Mouse (Mus musculus): Measurements from ENCODE around the gene Gpr37l1. TPM values are rescaled to one million over a fixed set of nuclear protein-coding genes. Genes with fewer than 3 reads are reported as not detected.
A peak's percentile ranks its signal among the peaks of the same experiment; 100 is the strongest.

Gpr37l1 gene
- not detected in 2 replicates for polyA plus RNA-seq (2015; fragmentation: Nextera tagmentation; extraction: Ambion mirVana)

DNA sequence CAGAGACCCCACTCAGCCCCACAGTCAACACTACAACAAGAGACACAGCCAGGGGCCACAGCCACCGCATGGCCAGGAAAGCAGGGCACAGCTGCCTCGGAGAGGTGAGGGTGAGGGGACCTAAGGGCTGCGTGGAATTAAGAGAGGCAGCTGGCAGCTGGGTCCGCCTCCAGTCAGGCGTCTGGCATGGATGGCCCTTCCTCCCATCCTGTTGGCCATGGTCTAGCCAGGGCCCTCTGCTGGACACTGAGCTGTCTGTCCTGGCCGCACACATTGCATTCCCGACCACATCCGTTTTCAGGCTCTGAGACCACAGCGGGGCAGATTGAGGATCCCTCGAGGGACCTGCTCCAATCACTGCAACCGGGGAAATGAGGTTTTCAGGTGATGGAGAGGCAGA is at the start of gene Gpr37l1:
Gpr37l1 (minus strand) TSS at position 247 of the 400 bp plus-strand sequence.
- no peaks in the 10 kb centered on the region for H3K36me3 ChIP-seq (ENCODE audit: control insufficient read depth, insufficient read depth)
- no peaks in the 10 kb centered on the region; the same call in 1 of the 2 replicates for H3K4me1 ChIP-seq (ENCODE audit: control insufficient read depth, low read depth, low read length)
- no peak within 1 kb of the TSS for H3K9ac ChIP-seq (ENCODE audit: low read depth, low read length)
- H3K27ac ChIP-seq (ENCODE audit: low read length), result no peak within 1 kb of the TSS
- WGBS (ENCODE audit: insufficient replicate concordance), result 55% methylated on average over 11 of the region's 11 CpGs
- no peak within 1 kb of the TSS for H3K4me2 ChIP-seq (ENCODE audit: low read depth, low read length)
- 0 out of 2 replicates have a peak, but pooled peaks cover 3% of the 10 kb centered on the region for H3K27me3 ChIP-seq (ENCODE audit: control insufficient read depth, insufficient read depth, low read depth, low read length)
- ATAC-seq (ENCODE audit: low read depth), result no peak; the same call in 1 of the 2 replicates
- no peak within 1 kb of the TSS for H3K4me3 ChIP-seq (ENCODE audit: low read depth, low read length)
- no peaks in the 10 kb centered on the region for H3K9me3 ChIP-seq (replicated peaks; ENCODE audit: control insufficient read depth, low read length)

DNA sequence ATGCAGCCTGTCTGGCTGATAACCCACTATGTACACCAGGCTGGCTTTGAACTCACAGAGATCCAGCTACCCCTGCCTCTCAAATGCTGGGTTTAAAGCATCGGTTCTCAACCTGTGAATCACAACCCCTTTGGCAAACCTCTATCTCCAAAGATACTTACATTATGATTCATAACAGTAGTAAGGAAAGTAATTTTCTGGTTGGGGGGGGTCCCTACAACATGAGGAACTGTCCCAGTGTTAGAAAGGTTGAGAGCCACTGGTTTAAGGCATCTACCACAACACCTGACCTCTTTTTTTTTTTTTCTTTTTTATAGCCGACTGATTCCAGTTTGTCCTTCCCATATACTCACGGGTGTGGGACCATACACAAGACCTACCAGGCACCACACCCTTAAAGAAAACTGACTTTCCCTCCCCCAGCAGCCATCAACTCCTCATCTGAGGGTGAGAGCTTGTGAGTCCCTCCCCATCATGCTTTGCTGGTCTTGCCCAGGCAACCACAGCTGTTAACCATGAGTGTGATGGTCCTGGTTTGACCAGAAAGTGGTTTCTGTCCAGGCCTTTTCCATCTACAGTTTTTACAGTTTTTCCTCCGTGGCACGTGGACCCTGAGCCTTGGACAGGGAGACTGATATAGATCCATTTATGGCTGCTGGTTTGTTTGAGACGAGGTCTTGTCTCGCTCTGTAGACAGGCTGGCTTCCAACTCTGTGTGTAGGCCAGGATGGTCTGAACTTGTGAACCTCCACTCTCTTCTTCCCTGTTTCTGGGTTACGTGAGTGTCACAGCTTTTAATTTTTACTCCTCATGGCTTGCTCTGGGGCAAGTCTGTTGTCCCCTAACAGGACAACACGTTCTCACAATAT is 46.5 kb upstream of the Gpr37l1 start:
- ATAC-seq (ENCODE audit: low read depth), result no peak
- Histone ChIP-seq H3K4me2 (ENCODE audit: low read depth, low read length) (no peak overlapping the region), H3K4me3 (ENCODE audit: low read depth, low read length) (no peak overlapping the region), H3K9me3 (replicated peaks; ENCODE audit: control insufficient read depth, low read length) (no peaks in the 10 kb centered on the region), H3K27me3 (ENCODE audit: control insufficient read depth, insufficient read depth, low read depth, low read length) (no peaks in the 10 kb centered on the region), H3K4me1 (ENCODE audit: control insufficient read depth, low read depth, low read length) (no peaks in the 10 kb centered on the region; the same call in 1 of the 2 replicates), H3K9ac (ENCODE audit: low read depth, low read length) (no peak overlapping the region), H3K36me3 (ENCODE audit: control insufficient read depth, insufficient read depth) (no peaks in the 10 kb centered on the region), H3K27ac (ENCODE audit: low read length) (no peak overlapping the region)
- 59% methylated on average over 9 of the region's 9 CpGs for WGBS (ENCODE audit: insufficient replicate concordance)

DNA sequence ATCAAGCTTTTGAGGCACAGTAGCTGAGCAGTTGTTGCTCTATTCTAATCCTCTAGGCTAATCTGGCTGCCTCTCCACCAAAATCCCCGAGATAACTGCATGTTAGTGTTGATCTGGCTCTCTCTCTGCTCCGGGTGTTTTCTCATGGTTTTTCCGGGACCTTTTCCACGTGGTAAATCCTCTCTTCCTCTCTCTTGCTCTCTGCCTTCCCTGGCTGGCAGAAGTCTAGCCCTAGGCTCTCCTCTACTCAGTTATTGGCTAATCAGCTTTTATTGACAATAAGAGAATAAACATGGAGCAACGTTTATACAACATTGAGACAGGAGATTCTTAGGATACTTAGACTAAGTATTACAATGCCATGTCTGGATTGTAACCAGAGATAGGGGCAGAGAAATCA is 42.9 kb upstream of the Gpr37l1 start:
- Histone ChIP-seq H3K4me1 (ENCODE audit: control insufficient read depth, low read depth, low read length) (peaks cover 3% of the 10 kb centered on the region; the same call in 1 of the 2 replicates), H3K27me3 (ENCODE audit: control insufficient read depth, insufficient read depth, low read depth, low read length) (no peaks in the 10 kb centered on the region), H3K4me3 (ENCODE audit: low read depth, low read length) (no peak overlapping the region), H3K9ac (ENCODE audit: low read depth, low read length) (no peak overlapping the region), H3K27ac (ENCODE audit: low read length) (no peak overlapping the region), H3K4me2 (ENCODE audit: low read depth, low read length) (no peak overlapping the region), H3K36me3 (ENCODE audit: control insufficient read depth, insufficient read depth) (no peaks in the 10 kb centered on the region), H3K9me3 (replicated peaks; ENCODE audit: control insufficient read depth, low read length) (no peaks in the 10 kb centered on the region)
- WGBS (ENCODE audit: insufficient replicate concordance), result 42% methylated on average over 5 of the region's 5 CpGs
- no peak for ATAC-seq (ENCODE audit: low read depth)

DNA sequence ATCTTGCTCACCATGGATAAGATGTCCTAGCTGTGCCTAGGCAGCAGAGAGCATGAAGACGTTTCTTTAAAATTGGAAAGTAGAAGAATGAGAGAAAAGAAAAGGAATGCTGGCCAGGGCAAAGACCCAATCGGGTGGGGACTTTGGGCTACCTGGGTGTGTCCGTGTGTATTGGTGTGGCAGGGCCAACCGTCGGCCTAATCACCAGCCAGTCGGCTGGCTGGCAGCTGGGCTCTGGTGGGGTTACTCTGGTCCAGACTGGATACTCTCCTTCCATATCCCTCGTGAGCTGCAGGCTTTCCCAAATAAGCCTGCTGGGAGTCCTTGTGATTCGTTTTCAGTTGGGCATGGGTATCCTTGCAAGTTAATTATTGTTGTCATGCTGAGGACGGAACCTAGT is 41.2 kb upstream of the Gpr37l1 start:
- Histone ChIP-seq H3K4me2 (ENCODE audit: low read depth, low read length) (no peak overlapping the region), H3K4me1 (ENCODE audit: control insufficient read depth, low read depth, low read length) (peaks cover 15% of the 10 kb centered on the region), H3K27ac (ENCODE audit: low read length) (no peak overlapping the region), H3K4me3 (ENCODE audit: low read depth, low read length) (no peak overlapping the region), H3K27me3 (ENCODE audit: control insufficient read depth, insufficient read depth, low read depth, low read length) (no peaks in the 10 kb centered on the region), H3K36me3 (ENCODE audit: control insufficient read depth, insufficient read depth) (no peaks in the 10 kb centered on the region), H3K9ac (ENCODE audit: low read depth, low read length) (no peak overlapping the region), H3K9me3 (replicated peaks; ENCODE audit: control insufficient read depth, low read length) (no peaks in the 10 kb centered on the region)
- ATAC-seq (ENCODE audit: low read depth), result no peak
- 47% methylated on average over 9 of the region's 9 CpGs for WGBS (ENCODE audit: insufficient replicate concordance)

DNA sequence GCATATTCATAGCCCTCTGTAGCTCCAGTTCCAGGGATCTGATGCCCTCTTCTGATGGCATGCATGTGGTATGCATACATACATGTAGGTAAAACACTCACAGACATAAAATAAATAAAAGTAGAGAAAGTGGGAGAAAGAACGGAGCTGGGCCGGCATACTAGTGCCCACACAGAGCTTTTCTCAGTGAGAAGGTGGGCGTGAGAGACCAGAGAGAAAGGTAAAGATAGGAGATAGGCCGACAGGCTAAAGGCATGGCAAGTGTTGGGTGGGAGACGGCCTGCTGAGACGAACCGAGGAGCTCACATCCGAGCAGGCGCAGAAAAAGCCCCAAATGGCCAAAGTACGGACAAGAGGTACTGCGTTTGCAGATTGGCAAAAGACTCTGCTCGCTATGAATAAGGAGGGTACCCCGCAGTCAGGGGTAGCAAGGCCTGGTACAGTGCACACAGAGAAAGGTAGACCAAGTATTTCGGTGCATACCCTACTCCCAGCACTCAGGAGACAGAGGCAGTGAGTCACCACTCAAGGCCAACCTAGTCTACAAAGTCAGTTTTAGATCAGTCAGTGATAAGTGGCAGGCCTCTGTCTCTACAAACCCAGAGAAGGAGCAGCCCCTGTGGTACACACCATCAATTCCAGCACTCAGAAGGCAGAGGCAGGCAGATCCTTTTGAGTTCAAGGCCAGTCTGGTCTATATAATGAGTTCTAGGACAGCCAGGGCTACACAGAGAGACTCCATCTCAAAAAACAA is 39.3 kb upstream of the Gpr37l1 start:
- no peak overlapping the region for H3K4me2 ChIP-seq (ENCODE audit: low read depth, low read length)
- H3K27me3 ChIP-seq (ENCODE audit: control insufficient read depth, insufficient read depth, low read depth, low read length), result no peaks in the 10 kb centered on the region
- H3K4me3 ChIP-seq (ENCODE audit: low read depth, low read length), result no peak overlapping the region
- no peaks in the 10 kb centered on the region for H3K36me3 ChIP-seq (ENCODE audit: control insufficient read depth, insufficient read depth)
- H3K9me3 ChIP-seq (replicated peaks; ENCODE audit: control insufficient read depth, low read length), result no peaks in the 10 kb centered on the region
- 77% methylated on average over 14 of the region's 14 CpGs for WGBS (ENCODE audit: insufficient replicate concordance)
- H3K4me1 ChIP-seq (ENCODE audit: control insufficient read depth, low read depth, low read length), result peaks cover 15% of the 10 kb centered on the region
- H3K27ac ChIP-seq (ENCODE audit: low read length), result no peak overlapping the region
- no peak overlapping the region for H3K9ac ChIP-seq (ENCODE audit: low read depth, low read length)
- ATAC-seq (ENCODE audit: low read depth), result no peak

DNA sequence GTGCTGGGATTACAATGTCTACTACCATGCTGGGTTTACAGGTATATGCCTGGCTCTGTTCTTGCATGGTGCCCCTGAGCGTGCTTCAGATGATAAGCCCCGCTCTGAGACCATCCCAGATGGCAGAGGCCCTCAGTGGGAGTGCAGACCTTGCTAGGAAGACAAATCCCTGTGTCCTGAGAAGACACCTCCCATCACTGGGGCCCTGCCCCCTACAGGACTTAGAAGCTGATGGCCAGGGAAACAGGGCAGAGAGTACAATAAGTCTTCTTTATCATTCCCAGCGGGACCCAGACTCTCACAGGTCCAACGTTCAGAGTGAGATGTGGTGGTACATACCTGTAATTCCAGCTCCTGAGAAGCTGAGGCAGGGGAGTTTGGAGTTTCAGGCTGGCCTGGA is 37.8 kb upstream of the Gpr37l1 start:
- ATAC-seq (ENCODE audit: low read depth), result no peak
- H3K27ac ChIP-seq (ENCODE audit: low read length), result no peak overlapping the region
- H3K36me3 ChIP-seq (ENCODE audit: control insufficient read depth, insufficient read depth), result no peaks in the 10 kb centered on the region
- H3K27me3 ChIP-seq (ENCODE audit: control insufficient read depth, insufficient read depth, low read depth, low read length), result no peaks in the 10 kb centered on the region
- H3K4me2 ChIP-seq (ENCODE audit: low read depth, low read length), result peak overlapping the region; percentile 14
- no peak overlapping the region for H3K9ac ChIP-seq (ENCODE audit: low read depth, low read length)
- H3K9me3 ChIP-seq (replicated peaks; ENCODE audit: control insufficient read depth, low read length), result no peaks in the 10 kb centered on the region
- 50% methylated on average over 4 of the region's 4 CpGs for WGBS (ENCODE audit: insufficient replicate concordance)
- no peak overlapping the region for H3K4me3 ChIP-seq (ENCODE audit: low read depth, low read length)
- H3K4me1 ChIP-seq (ENCODE audit: control insufficient read depth, low read depth, low read length), result peaks cover 15% of the 10 kb centered on the region

DNA sequence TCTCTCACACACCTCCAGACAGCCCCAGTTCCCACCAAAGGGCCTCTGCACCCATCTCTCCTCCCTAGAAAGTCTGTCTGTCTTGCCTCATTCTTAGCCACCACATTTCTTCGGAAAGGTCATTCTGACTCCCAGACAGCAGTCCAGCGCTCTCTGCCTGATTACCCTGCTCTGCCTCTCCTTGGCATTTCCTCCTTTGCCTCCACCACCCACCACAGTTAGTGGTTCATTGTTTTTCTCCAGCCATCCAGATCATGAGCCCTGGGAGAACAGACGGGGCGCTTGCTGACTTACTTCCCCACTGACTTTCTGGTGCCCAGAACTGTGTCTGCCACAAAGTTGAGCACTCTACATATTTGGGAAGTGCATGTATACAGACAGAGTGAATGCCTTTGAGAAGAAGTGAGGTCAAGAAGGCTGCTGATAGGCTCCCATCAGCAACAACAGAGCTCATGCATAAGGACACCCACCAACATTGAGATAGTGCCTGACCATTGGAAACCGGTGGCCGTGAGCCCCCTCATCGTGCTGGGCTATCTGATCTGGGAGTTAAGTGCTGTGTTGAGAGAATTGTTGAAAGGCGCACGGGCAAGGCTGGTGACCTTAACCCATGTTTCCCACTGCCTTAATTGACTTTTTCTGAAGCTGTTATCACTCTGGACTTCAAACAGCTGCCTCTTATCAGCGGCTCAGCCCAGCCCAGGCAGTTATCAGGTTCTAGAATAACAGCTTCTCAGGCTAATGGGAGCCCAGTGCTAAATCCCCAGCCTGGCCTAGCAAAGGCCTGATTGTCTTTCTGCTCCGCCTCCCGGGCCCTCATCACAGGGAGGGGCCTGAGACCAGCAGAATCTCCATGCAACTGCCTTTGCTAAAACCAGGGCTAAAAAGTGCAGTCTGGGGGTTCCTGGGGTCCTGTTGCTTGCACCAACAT is 37.0 kb upstream of the Gpr37l1 start:
- no peaks in the 10 kb centered on the region for H3K9me3 ChIP-seq (replicated peaks; ENCODE audit: control insufficient read depth, low read length)
- peak; percentile 92 for ATAC-seq (ENCODE audit: low read depth)
- H3K27ac ChIP-seq (ENCODE audit: low read length), result no peak overlapping the region
- 22% methylated on average over 12 of the region's 12 CpGs for WGBS (ENCODE audit: insufficient replicate concordance)
- no peaks in the 10 kb centered on the region for H3K27me3 ChIP-seq (ENCODE audit: control insufficient read depth, insufficient read depth, low read depth, low read length)
- peak overlapping the region; percentile 14 for H3K4me2 ChIP-seq (ENCODE audit: low read depth, low read length)
- no peaks in the 10 kb centered on the region for H3K36me3 ChIP-seq (ENCODE audit: control insufficient read depth, insufficient read depth)
- no peak overlapping the region for H3K4me3 ChIP-seq (ENCODE audit: low read depth, low read length)
- peaks cover 17% of the 10 kb centered on the region for H3K4me1 ChIP-seq (ENCODE audit: control insufficient read depth, low read depth, low read length)
- H3K9ac ChIP-seq (ENCODE audit: low read depth, low read length), result no peak overlapping the region

DNA sequence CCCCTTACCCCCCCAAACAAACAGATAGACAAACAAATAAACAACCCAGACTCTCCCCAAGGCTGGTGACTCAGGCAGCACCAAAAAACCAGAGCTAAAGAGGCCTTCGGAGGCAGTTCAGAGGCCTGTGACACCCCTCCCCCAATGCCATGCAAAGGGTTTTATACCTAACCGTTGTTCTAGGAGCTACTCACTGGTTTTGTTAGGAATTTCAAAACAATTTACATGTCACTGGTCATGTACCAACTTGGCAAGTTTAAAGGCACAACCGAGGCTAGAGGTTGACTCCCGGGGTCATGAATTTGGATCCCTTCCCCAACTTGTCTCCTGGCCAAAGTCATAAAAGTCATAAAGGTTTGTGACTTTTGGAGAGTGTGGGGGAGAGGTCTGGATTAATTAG is 32.9 kb upstream of the Gpr37l1 start:
- Histone ChIP-seq H3K36me3 (ENCODE audit: control insufficient read depth, insufficient read depth) (no peaks in the 10 kb centered on the region), H3K27me3 (ENCODE audit: control insufficient read depth, insufficient read depth, low read depth, low read length) (no peaks in the 10 kb centered on the region), H3K4me2 (ENCODE audit: low read depth, low read length) (no peak overlapping the region), H3K27ac (ENCODE audit: low read length) (no peak overlapping the region), H3K4me1 (ENCODE audit: control insufficient read depth, low read depth, low read length) (peaks cover 20% of the 10 kb centered on the region), H3K9me3 (replicated peaks; ENCODE audit: control insufficient read depth, low read length) (no peaks in the 10 kb centered on the region), H3K9ac (ENCODE audit: low read depth, low read length) (no peak overlapping the region), H3K4me3 (ENCODE audit: low read depth, low read length) (no peak overlapping the region)
- 75% methylated on average over 4 of the region's 4 CpGs for WGBS (ENCODE audit: insufficient replicate concordance)
- no peak for ATAC-seq (ENCODE audit: low read depth)

Data from liver, embryonic 16.5 days (tissue).